Mouse (Mus musculus) cerebellum, adult 2 months (tissue): ENCODE measurements around the gene Rybp. TPM values are rescaled to one million over a fixed set of nuclear protein-coding genes. Genes with fewer than 3 reads are reported as not detected.

Source experiments
- DNase-seq, 2 experiments: peaks; one replicate each; pipeline ENCODE4 v3.0.0; 2021
- H3K27ac ChIP-seq: fragments of 200-500 bp; 2 replicates; pipeline ENCODE4 v1.5.1; 2012; ENCODE audit warnings: low read length, control low read depth, inconsistent platforms; ENCODE audit not compliant: insufficient read depth
- H3K27me3 ChIP-seq: fragments of 200-500 bp; 2 replicates; pipeline ENCODE4 v1.6.1; 2012; ENCODE audit warnings: inconsistent platforms, mild to moderate bottlenecking, low read length, moderate library complexity; ENCODE audit not compliant: control insufficient read depth, insufficient read depth
- H3K4me1 ChIP-seq: fragments of 200-500 bp; 2 replicates; pipeline ENCODE4 v1.6.1; 2011; ENCODE audit warnings: low read length; ENCODE audit not compliant: control insufficient read depth, insufficient read depth
- H3K4me3 ChIP-seq: fragments of 200-500 bp; replicated peaks from 2 replicates; pipeline ENCODE3; 2011; ENCODE audit warnings: mild to moderate bottlenecking, low read depth, low read length, control low read depth; ENCODE audit not compliant: insufficient read depth
- CTCF ChIP-seq: fragments of 200-500 bp; IDR thresholded peaks from 2 replicates; pipeline ENCODE4 v1.5.1; 2011; ENCODE audit warnings: low read depth, mild to moderate bottlenecking, control low read depth, low read length, moderate library complexity, borderline replicate concordance; ENCODE audit not compliant: insufficient read depth
- POLR2A ChIP-seq: fragments of 200-500 bp; IDR thresholded peaks from 2 replicates; pipeline ENCODE4 v1.6.1; 2011; ENCODE audit warnings: low read length, control low read depth, borderline replicate concordance; ENCODE audit not compliant: insufficient read depth
- WGBS: fragments of 180-500 bp; shearing (Covaris S2); methylation state at CpG from one replicate; pipeline ENCODE4 v1.1.7; 2018; 5-methylcytosine and 5-hydroxymethylcytosine counted together
- polyA plus RNA-seq: library from polyadenylated mRNA; depleted of rRNA; stranded (reverse); fragments of >200 nt; gene quantifications from 2 replicates; pipeline ENCODE4 v1.2.3, GENCODE M21; 2012

The Rybp gene
- polyA plus RNA-seq, 1 experiment, result 31.7 TPM

DNA sequence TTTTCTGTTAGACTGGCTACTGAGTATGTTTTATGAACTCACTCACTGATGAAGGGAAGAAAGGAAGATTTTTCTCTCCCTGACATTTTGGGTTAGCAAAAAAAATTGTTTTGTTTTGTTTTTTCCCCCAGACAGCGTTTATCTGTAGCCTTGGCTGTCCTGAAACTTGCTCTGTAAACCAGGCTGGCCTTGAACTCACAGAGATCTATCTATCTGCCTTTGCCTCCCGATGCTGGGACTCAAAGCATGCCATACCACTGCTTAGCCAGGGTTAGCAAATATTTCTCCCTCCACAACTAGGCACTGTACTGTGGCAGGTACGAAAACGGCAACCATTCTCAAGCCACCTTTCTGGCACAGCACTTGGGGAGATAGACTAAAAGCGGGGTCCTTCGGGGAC lies 63.4 kb downstream of the Rybp start:
- H3K27ac ChIP-seq, result no peak overlapping the region
- 98% methylated on average over 6 of the region's 6 CpGs for WGBS
- no peaks in the 10 kb centered on the region for H3K27me3 ChIP-seq
- H3K4me3 ChIP-seq, result no peak overlapping the region
- TF ChIP-seq POLR2A, result no peak
- TF ChIP-seq CTCF, result no peak
- DNase-seq, result no peak
- no peaks in the 10 kb centered on the region; the same call in 1 of the 2 replicates for H3K4me1 ChIP-seq

DNA sequence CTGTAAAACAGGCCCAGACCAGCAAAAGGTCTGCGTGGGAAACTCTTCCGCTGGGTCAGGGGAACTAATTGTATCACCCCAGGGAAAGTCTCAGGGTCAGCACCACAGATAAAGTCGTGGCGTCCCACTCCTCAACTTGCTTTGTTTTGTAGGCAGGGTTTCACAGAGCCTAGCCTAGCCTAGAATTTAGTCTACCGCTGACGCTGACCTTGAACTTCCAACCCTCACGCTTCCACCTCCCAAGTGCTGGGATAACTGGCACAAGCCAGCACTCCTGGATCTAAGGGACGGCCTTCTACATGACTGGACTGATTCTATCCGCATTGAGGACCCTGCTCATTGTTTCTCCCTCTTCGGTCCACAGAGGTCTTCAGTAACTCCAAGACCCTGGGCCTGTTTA lies 63.9 kb downstream of the Rybp start:
- H3K4me3 ChIP-seq, result no peak overlapping the region
- WGBS, result 95% methylated on average over 10 of the region's 10 CpGs
- H3K4me1 ChIP-seq, result no peaks in the 10 kb centered on the region; the same call in 1 of the 2 replicates
- TF ChIP-seq CTCF, result no peak
- TF ChIP-seq POLR2A, result no peak
- no peaks in the 10 kb centered on the region for H3K27me3 ChIP-seq
- no peak for DNase-seq
- H3K27ac ChIP-seq, result no peak overlapping the region

GRCm38 (mm10) chr6:100222927-100223326 lies 64.4 kb downstream of the Rybp start:
- Histone ChIP-seq H3K27me3 (no peaks in the 10 kb centered on the region), H3K4me3 (no peak overlapping the region), H3K27ac (no peak overlapping the region), H3K4me1 (no peaks in the 10 kb centered on the region; the same call in none of the 2 replicates)
- TF ChIP-seq CTCF (no peak), POLR2A (no peak)
- no peak for DNase-seq
- WGBS, result 97% methylated on average over 5 of the region's 5 CpGs

- H3K4me1 ChIP-seq, result no peaks in the 10 kb centered on the region; the same call in none of the 2 replicates
- H3K4me3 ChIP-seq, result no peak overlapping the region
- TF ChIP-seq CTCF (no peak), POLR2A (no peak)
- no peak overlapping the region for H3K27ac ChIP-seq
- H3K27me3 ChIP-seq, result no peaks in the 10 kb centered on the region
- DNase-seq, result no peak
- WGBS, result 91% methylated on average over 4 of the region's 4 CpGs
Observed at GRCm38 (mm10) chr6:100221803-100222202, 65.5 kb downstream of the Rybp start.

DNA sequence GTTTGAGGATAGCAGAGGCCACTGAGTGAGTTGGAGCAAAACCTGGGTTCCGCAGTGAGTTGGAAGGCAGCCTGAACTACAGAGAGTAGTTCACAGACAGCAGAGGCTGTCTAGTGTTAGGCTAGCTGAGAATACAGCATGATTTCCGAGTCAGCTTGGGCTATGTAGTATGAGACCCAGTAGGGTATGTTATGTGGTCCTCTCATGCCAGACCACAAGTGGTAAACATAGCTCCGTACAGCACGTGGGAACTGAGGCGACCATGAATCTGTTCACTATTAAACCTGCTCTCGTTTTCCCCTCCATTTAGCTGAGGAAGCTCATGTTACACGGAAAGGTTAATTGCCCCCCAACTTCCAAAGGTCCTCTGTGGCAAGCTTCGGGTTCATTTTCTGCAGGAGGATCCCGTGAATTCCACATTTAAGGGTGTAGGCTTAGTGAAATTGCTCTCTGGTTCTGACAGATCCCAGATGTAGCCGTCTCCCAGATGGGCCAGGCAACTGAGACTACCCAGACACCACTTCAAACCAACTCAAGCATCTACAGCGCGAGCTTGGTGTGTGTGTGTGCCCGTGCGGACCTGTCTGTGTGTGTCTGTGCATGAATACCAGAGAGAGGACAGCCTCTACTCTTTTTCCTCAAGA lies 66.2 kb downstream of the Rybp start:
- 96% methylated on average over 14 of the region's 14 CpGs for WGBS

DNA sequence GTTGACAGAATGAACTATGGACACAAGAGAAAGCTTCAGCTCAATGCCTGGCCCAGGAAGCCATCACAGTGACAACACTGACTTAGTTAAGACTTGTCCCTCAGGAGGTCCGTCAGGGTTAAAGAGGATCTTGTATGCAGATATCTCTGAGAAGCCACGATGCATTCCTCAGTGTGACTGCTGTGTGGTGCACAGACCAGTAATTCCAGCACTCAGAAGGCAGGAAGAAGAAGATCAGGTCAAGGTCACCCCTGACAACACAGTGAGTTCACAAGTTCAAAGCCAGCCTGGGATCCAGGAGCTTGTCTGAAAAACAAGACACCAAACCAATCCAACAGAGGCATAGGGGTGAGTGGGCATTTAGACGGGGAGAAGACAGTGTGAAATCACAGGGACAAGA lies 67.3 kb downstream of the Rybp start:
- TF ChIP-seq CTCF (no peak), POLR2A (no peak)
- Histone ChIP-seq H3K4me3 (no peak overlapping the region), H3K4me1 (no peaks in the 10 kb centered on the region; the same call in none of the 2 replicates), H3K27me3 (no peaks in the 10 kb centered on the region), H3K27ac (no peak overlapping the region)
- no peak for DNase-seq
- WGBS, result 94% methylated on average over 3 of the region's 3 CpGs

More for the DNA sequence above, 66.2 kb downstream of the Rybp start:
- Histone ChIP-seq H3K4me1 (no peaks in the 10 kb centered on the region; the same call in none of the 2 replicates), H3K27me3 (no peaks in the 10 kb centered on the region), H3K4me3 (no peak overlapping the region), H3K27ac (no peak overlapping the region)
- DNase-seq, result no peak
- TF ChIP-seq CTCF (no peak), POLR2A (no peak)

- WGBS, result 25% methylated on average over 13 of the region's 13 CpGs
- H3K4me1 ChIP-seq, result no peaks in the 10 kb centered on the region; the same call in none of the 2 replicates
- TF ChIP-seq CTCF (no peak), POLR2A (no peak)
- no peak overlapping the region for H3K27ac ChIP-seq
- no peak overlapping the region for H3K4me3 ChIP-seq
- H3K27me3 ChIP-seq, result no peaks in the 10 kb centered on the region
- peak; percentile 85 to 90 for DNase-seq
Observed at GRCm38 (mm10) chr6:100218541-100219341, 68.5 kb downstream of the Rybp start.

DNA sequence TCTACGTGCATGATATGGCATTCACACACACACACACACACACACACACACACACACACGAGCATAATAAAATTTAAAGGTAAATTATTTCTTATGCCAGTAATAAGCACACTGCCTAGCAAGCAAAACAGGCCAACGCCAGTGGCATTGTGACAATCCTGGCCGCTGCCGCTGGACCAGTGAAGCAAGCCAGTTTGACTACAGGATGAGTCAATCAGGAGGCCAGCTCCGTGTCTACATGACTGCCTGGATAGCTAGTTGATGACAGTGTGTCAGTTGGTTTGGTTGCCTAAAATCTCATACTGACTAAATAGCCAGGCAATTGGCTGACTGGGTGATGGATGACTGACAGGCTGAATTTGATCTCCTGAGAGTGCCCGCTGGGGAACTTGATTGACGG lies 69.8 kb downstream of the Rybp start:
- Histone ChIP-seq H3K27ac (no peak overlapping the region), H3K27me3 (no peaks in the 10 kb centered on the region), H3K4me1 (no peaks in the 10 kb centered on the region; the same call in none of the 2 replicates), H3K4me3 (no peak overlapping the region)
- TF ChIP-seq POLR2A (no peak), CTCF (no peak)
- WGBS, result 90% methylated on average over 8 of the region's 8 CpGs
- no peak for DNase-seq
